Mouse (Mus musculus) forebrain, embryonic 13.5 days (tissue): ENCODE measurements around the gene Krt25. TPM values are rescaled to one million over a fixed set of nuclear protein-coding genes. Genes with fewer than 3 reads are reported as not detected.

ENCODE experiments used
- ATAC-seq: fragments of 200-750 bp; cut with Nextera tagmentation; 2 replicates; pipeline ENCODE4 v1.8.0; 2017
- H3K27ac ChIP-seq: fragments of 300-500 bp; sonication (generic); 2 replicates; pipeline ENCODE4 v1.5.1; 2015; ENCODE audit warnings: inconsistent platforms, mild to moderate bottlenecking, moderate library complexity
- H3K27me3 ChIP-seq: fragments of 300-500 bp; sonication (generic); 2 replicates; pipeline ENCODE4 v1.6.1; 2015; ENCODE audit warnings: mild to moderate bottlenecking, inconsistent platforms
- H3K36me3 ChIP-seq: fragments of 300-500 bp; sonication (generic); 2 replicates; pipeline ENCODE4 v1.6.1; 2015; ENCODE audit warnings: mild to moderate bottlenecking, inconsistent platforms; ENCODE audit not compliant: poor library complexity, severe bottlenecking
- H3K4me1 ChIP-seq: fragments of 300-500 bp; sonication (generic); 2 replicates; pipeline ENCODE4 v1.6.1; 2015; ENCODE audit warnings: inconsistent platforms
- H3K4me2 ChIP-seq: fragments of 300-500 bp; sonication (generic); 2 replicates; pipeline ENCODE4 v1.6.1; 2015; ENCODE audit warnings: inconsistent platforms, mild to moderate bottlenecking, moderate library complexity
- H3K4me3 ChIP-seq: fragments of 300-500 bp; sonication (generic); 2 replicates; pipeline ENCODE4 v1.5.1; 2015; ENCODE audit warnings: mild to moderate bottlenecking, inconsistent platforms
- H3K9ac ChIP-seq: fragments of 300-500 bp; sonication (generic); 2 replicates; pipeline ENCODE4 v1.6.1; 2015; ENCODE audit warnings: mild to moderate bottlenecking, inconsistent platforms
- H3K9me3 ChIP-seq: fragments of 300-500 bp; sonication (generic); replicated peaks from 2 replicates; pipeline ENCODE4 v1.6.1; 2016; ENCODE audit warnings: inconsistent platforms
- WGBS: fragments of 180-500 bp; shearing (Covaris S2); methylation state at CpG from one replicate; pipeline ENCODE4 v1.1.7; 2015; 5-methylcytosine and 5-hydroxymethylcytosine counted together
- polyA plus RNA-seq: library from polyadenylated mRNA; unstranded; fragments of >200 nt; fragmentation: Nextera tagmentation; extraction: Ambion mirVana; gene quantifications from 2 replicates; pipeline ENCODE4 v1.2.1, GENCODE M21; 2015

The Krt25 gene
- polyA plus RNA-seq, 1 experiment from 2014 or later: not detected

DNA sequence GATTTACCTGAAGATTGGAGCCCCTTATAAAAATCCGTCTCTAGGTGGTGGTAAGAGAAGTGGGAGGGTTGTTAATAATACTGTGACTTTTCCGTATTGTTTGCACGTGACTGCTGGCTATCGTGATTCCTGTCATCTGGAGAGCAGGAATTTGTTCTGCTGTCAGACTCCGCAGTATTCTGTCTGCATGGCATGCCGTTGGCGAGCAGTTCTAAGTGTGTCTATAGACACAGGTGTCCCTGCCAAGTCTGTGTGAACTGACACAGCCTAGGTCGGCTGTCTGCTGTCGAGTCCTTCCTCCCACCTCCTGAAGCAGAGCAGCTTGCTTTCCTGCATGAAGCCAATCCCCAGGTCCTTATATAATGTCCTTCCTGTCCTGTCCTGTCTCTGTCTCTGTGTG, 3.6 kb downstream of the Krt25 start:
- Histone ChIP-seq H3K36me3 (no peaks in the 10 kb centered on the region), H3K9ac (no peak overlapping the region), H3K4me2 (no peak overlapping the region), H3K27me3 (no peaks in the 10 kb centered on the region), H3K4me1 (peaks cover 4% of the 10 kb centered on the region; the same call in 1 of the 2 replicates), H3K4me3 (no peak overlapping the region), H3K9me3 (no peaks in the 10 kb centered on the region), H3K27ac (no peak overlapping the region)
- WGBS: 82% methylated on average over 9 of the region's 9 CpGs
- ATAC-seq: no peak

DNA sequence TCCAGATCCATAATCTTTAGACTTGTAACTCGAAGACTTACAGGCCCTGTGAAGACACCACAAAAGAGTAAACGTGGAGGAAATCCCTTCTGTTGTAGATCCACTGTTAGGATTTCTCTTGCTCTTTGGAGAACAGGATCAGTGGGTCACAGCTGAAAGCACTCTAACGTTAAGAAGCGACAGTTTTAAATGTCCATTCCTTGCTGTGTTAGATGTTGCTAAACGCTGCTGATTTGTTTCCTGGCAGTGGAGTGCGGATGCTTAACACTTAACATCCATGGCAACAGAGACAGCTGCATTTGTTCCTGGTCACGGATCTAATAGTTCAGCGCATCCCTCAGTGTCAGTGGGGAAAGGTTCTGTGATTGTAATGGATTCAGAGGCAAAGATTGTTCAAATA, 6.2 kb downstream of the Krt25 start:
- Histone ChIP-seq H3K9me3 (no peaks in the 10 kb centered on the region), H3K9ac (no peak overlapping the region; the same call in 1 of the 2 replicates), H3K27me3 (no peaks in the 10 kb centered on the region), H3K27ac (no peak overlapping the region), H3K4me1 (peaks cover 4% of the 10 kb centered on the region; the same call in 1 of the 2 replicates), H3K36me3 (no peaks in the 10 kb centered on the region), H3K4me2 (no peak overlapping the region), H3K4me3 (no peak overlapping the region)
- ATAC-seq: no peak
- 71% methylated on average over 8 of the region's 8 CpGs for WGBS

DNA sequence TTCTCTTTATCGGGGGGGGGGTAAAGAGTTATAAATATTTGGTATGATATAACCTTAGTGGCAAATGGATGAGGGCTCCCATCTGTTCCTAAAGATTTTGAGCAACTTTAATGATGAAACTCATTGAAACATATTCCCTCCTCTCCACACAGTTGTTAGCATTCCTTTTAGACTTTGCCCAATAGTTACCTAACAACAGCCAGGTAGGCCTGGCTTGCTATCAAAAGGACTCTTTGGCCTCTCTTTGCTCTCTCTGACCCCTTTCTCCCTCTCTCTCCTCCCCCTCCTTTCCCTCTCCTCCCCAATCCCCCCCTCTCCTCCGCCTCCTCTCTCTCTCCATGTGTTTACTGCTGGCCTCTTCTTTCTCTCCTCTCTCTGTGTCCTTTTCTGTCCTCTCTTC, 8.2 kb downstream of the Krt25 start:
- no peak overlapping the region for H3K4me3 ChIP-seq
- WGBS: 93% methylated on average over 2 of the region's 2 CpGs
- no peak overlapping the region for H3K4me2 ChIP-seq
- ATAC-seq: no peak
- H3K4me1 ChIP-seq: peaks cover 4% of the 10 kb centered on the region; the same call in 1 of the 2 replicates
- no peak overlapping the region for H3K27ac ChIP-seq
- H3K9ac ChIP-seq: no peak overlapping the region
- H3K9me3 ChIP-seq: no peaks in the 10 kb centered on the region
- H3K27me3 ChIP-seq: no peaks in the 10 kb centered on the region
- H3K36me3 ChIP-seq: no peaks in the 10 kb centered on the region

DNA sequence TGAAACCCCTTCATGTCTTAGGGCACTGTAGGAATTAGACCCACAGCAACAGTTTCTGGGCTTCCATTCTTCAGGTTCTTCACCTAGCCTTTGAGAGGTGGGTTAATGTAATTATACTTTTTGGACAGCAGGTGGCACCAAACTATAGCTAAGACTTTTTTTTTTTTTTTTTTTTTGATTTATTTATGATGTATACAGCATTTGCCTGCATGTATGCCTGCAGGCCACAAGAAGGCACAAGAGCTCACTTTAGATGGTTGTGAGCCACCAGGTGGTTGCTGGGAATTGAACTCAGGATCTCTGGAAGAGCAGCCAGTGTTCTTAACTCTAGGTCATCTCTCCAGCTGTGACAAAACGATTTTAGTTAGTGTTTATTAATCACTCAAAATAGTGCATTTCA, 11.9 kb downstream of the Krt25 start:
- Histone ChIP-seq H3K27me3 (no peaks in the 10 kb centered on the region), H3K9me3 (no peaks in the 10 kb centered on the region), H3K36me3 (no peaks in the 10 kb centered on the region), H3K27ac (no peak overlapping the region), H3K9ac (no peak overlapping the region), H3K4me2 (no peak overlapping the region), H3K4me3 (no peak overlapping the region), H3K4me1 (no peaks in the 10 kb centered on the region)
- no peak for ATAC-seq
- 83% methylated on average over 1 of the region's 1 CpGs for WGBS

DNA sequence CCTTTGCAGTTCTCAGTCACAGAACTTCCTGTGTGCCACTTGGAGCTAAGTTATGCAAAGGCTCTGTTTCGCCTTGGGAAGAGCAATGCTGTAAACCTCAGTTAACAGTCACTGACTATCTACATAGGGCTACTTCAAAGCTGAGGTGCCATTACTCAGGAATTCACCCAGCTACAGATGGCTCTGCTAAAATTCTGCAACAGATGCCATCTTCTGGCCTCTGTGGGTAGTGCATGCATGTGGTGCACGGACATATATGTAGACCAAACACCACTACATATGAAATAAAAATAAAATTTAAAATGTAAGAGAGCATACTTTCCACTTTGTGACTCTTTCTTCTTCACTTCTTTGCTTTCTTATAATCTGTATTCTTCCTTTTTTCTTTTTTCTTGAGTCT, 15.2 kb downstream of the Krt25 start:
- Histone ChIP-seq H3K4me1 (no peaks in the 10 kb centered on the region), H3K36me3 (no peaks in the 10 kb centered on the region), H3K9ac (no peak overlapping the region), H3K9me3 (no peaks in the 10 kb centered on the region), H3K27ac (no peak overlapping the region), H3K4me2 (no peak overlapping the region), H3K4me3 (no peak overlapping the region), H3K27me3 (no peaks in the 10 kb centered on the region)
- 33% methylated on average over 2 of the region's 2 CpGs for WGBS
- ATAC-seq: peak; percentile 59; the same call in 1 of the 2 replicates

DNA sequence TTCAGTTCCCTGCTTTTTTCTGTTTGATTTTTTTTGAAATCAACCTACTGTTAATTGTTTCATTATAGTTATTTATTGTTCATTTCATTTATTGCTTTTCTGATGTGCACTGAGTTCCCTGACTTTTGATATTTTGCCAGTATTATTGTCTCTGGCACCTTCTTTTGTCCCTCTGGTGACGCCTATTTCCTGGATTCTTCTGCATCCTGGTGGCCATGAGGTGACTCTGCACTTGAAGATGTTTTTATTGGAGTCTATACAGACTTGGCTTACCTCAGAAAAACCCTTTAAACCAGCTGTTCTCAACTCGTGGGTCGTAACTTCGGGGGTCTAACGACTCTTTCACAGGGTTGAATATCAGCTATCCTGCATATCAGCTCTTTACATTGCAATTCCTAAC, 27.7 kb downstream of the Krt25 start:
- Histone ChIP-seq H3K4me1 (no peaks in the 10 kb centered on the region), H3K27me3 (no peaks in the 10 kb centered on the region), H3K4me3 (no peak overlapping the region), H3K9ac (no peak overlapping the region), H3K36me3 (no peaks in the 10 kb centered on the region), H3K9me3 (no peaks in the 10 kb centered on the region), H3K4me2 (no peak overlapping the region), H3K27ac (no peak overlapping the region)
- ATAC-seq: no peak
- WGBS: 70% methylated on average over 5 of the region's 5 CpGs

DNA sequence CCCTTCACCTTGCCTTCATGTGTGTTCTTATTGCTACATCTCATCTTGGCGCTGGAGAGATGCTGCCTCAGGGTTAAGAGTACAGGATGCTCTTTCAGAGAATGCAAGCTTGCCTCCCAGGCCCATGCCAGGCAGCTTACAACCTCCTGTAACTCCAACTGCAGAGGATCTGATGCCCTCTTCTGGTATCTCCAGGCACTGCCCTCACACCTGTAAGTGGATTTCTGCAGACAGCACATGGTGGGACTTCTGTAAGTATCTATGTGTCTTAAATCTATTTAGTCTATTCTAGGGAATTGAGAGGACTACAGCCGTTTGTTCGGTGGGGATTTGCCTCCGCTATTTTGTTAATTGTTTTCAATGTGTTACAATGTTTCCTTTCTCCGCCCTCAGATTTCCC, 29.9 kb downstream of the Krt25 start:
- ATAC-seq: no peak
- no peak overlapping the region for H3K9ac ChIP-seq
- H3K4me2 ChIP-seq: no peak overlapping the region
- no peaks in the 10 kb centered on the region for H3K4me1 ChIP-seq
- no peaks in the 10 kb centered on the region for H3K9me3 ChIP-seq
- no peak overlapping the region for H3K4me3 ChIP-seq
- H3K27ac ChIP-seq: no peak overlapping the region
- 64% methylated on average over 5 of the region's 5 CpGs for WGBS
- H3K36me3 ChIP-seq: no peaks in the 10 kb centered on the region
- H3K27me3 ChIP-seq: no peaks in the 10 kb centered on the region

DNA sequence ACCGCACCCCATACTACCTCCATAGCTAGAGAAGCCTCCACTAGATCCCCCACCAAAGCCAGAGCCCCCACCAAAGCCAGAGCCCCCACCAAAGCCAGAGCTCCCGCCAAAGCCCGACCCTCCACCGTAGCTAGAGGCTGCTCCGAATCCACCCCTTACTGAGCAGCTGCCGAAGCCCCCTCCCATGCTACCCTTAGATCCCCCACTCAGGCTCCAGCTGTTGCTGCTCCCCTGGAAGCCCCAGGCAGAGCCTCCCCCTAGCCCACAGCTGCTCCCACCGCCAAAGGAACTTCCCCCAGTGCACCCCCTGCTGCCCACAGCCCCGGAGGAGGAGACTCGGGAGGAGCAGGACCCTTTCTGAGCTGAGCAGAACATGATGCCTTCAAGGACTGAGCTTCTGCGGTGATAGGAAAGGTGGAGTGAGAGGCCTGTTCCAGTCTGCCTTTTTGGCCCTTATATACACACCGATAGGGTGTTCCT, 37.9 kb downstream of the Krt25 start, which contains the start of gene Krt24:
Gene Krt24 (minus strand): TSS at position 430 of the 480 bp plus-strand sequence.
- Histone ChIP-seq H3K36me3 (no peaks in the 10 kb centered on the region), H3K4me3 (no peak within 1 kb of the TSS), H3K4me2 (no peak within 1 kb of the TSS), H3K27me3 (no peaks in the 10 kb centered on the region), H3K4me1 (no peaks in the 10 kb centered on the region), H3K27ac (no peak within 1 kb of the TSS), H3K9ac (no peak within 1 kb of the TSS), H3K9me3 (no peaks in the 10 kb centered on the region)
- ATAC-seq: no peak
- 62% methylated on average over 11 of the region's 11 CpGs for WGBS

DNA sequence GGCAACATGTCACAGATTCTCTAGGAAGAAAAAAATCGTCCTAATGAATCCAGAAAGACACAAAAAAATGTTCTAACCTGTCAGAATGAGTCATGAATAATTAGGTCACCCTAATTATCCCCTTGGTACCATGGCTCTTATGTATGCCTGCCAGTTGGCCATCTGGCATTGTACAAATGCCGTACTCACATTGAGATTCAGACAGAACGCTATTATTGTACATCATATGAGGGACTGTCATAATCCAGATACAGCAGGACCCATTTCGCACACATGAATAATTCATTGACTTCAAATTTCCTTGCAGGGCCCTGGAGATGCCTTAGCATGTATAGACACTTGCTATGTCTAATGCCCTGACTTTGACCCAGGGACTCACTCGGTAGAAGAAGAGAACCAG, 38.7 kb downstream of the Krt25 start:
- WGBS: 69% methylated on average over 5 of the region's 5 CpGs

DNA sequence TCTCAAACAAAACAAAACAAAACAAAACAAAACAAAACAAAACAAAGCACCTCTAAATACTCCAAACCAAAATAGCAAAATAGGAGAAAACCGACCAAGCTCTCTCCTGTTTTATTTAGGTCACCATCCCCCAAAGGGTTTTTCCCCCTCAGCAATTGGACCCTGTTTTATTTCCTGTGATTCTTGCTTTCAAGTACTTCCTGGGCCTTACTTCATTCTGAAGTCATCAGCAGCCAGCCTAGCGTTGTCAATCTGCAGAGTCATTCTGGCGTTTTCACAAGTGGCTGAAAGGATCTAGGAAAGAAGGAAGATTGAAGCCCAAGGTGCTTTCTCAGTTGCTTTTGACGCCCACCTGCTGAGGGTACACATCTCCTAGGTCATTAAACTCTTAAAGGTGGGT, 39.4 kb downstream of the Krt25 start:
- H3K9me3 ChIP-seq: no peaks in the 10 kb centered on the region
- no peaks in the 10 kb centered on the region for H3K36me3 ChIP-seq
- H3K4me2 ChIP-seq: no peak overlapping the region
- no peak for ATAC-seq
- 55% methylated on average over 4 of the region's 4 CpGs for WGBS
- no peak overlapping the region for H3K9ac ChIP-seq
- H3K4me3 ChIP-seq: no peak overlapping the region
- no peak overlapping the region for H3K27ac ChIP-seq
- H3K4me1 ChIP-seq: no peaks in the 10 kb centered on the region
- no peaks in the 10 kb centered on the region for H3K27me3 ChIP-seq

More for the DNA sequence above, 38.7 kb downstream of the Krt25 start:
- Histone ChIP-seq H3K27ac (no peak overlapping the region), H3K9me3 (no peaks in the 10 kb centered on the region), H3K4me2 (no peak overlapping the region), H3K36me3 (no peaks in the 10 kb centered on the region), H3K4me3 (no peak overlapping the region), H3K4me1 (no peaks in the 10 kb centered on the region), H3K9ac (no peak overlapping the region), H3K27me3 (no peaks in the 10 kb centered on the region)
- ATAC-seq: no peak

DNA sequence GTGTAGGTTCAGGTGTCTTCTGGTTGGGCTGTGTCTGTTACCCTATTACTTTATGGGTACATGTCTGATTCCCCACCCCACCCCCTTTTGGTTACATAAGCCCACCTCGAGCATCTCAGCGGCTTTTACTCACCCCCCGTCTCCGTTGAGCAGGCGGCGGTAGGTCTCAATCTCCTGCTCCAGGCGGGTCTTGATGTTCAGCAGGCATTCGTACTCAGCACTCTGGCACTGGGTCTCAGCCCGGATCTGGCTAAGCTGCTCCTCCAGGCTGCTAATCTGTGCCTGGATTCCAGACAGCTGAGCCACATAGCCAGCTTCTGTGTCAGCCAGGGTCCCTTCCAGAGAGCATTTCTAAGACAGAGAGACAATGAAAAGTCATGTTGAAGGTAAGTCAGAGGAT, 41.6 kb downstream of the Krt25 start:
- Histone ChIP-seq H3K36me3 (no peaks in the 10 kb centered on the region), H3K27me3 (no peaks in the 10 kb centered on the region), H3K9me3 (no peaks in the 10 kb centered on the region), H3K9ac (no peak overlapping the region), H3K4me3 (no peak overlapping the region), H3K4me1 (no peaks in the 10 kb centered on the region), H3K27ac (no peak overlapping the region), H3K4me2 (no peak overlapping the region)
- no peak for ATAC-seq
- WGBS: 84% methylated on average over 9 of the region's 9 CpGs

DNA sequence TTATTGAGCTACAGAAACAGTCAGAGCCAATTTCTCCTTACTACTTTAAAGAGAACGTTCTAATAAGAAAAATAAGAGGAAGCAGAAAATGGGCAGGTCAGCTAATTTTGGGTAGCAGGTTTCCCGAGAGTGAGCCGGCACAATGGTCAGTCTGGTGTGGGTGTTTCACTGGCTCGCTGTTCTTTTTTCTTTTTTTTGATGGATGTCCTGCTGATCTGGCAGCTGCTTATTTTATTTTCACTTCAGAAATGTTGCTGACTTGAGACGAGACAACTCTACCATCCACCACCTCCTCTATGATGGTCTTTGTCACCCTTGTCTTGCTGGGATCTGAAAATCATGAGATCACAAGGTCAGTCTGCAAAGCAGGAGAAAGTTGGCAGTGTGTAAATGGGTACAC, 42.8 kb downstream of the Krt25 start:
- 83% methylated on average over 5 of the region's 5 CpGs for WGBS
- Histone ChIP-seq H3K9ac (no peak overlapping the region), H3K4me3 (no peak overlapping the region), H3K4me2 (no peak overlapping the region), H3K27me3 (no peaks in the 10 kb centered on the region), H3K36me3 (no peaks in the 10 kb centered on the region), H3K27ac (no peak overlapping the region), H3K9me3 (no peaks in the 10 kb centered on the region), H3K4me1 (no peaks in the 10 kb centered on the region)
- no peak for ATAC-seq

DNA sequence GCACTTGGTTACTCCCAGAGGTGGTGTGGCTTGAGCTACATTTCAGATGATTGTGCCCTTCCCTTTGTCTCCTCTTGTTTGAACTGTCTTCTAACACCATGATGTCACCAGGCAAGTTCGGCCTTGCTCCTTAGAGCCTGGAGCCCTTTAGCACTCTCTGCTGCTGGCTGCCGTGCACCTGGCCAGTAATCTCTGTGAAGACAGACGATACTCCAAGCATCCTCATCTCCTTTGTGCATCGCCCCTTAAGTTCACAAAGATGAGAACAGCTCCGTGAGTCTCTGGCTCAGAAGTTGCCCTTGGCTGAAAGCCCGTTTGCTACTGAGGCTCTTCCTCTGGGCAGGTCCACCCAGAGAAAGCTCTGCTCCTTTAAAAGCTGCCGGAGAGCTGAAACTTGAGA, 46.0 kb downstream of the Krt25 start:
- no peak overlapping the region for H3K4me2 ChIP-seq
- no peak for ATAC-seq
- H3K27me3 ChIP-seq: no peaks in the 10 kb centered on the region; the same call in 1 of the 2 replicates
- H3K36me3 ChIP-seq: no peaks in the 10 kb centered on the region
- no peak overlapping the region for H3K4me3 ChIP-seq
- no peak overlapping the region for H3K9ac ChIP-seq
- H3K9me3 ChIP-seq: no peaks in the 10 kb centered on the region
- WGBS: 59% methylated on average over 7 of the region's 7 CpGs
- H3K27ac ChIP-seq: no peak overlapping the region
- no peaks in the 10 kb centered on the region for H3K4me1 ChIP-seq
